Mouse (Mus musculus) E14TG2a.4 (cell line): ENCODE measurements around the gene C330021F23Rik.

Experiments used
- CTCF ChIP-seq: conservative IDR thresholded peaks from 2 replicates; pipeline ENCODE4 v1.5.1; 2014; ENCODE audit warnings: low read length
- POU5F1 ChIP-seq: IDR thresholded peaks from 2 replicates; pipeline ENCODE4 v1.6.1; 2014; ENCODE audit warnings: low read length, borderline replicate concordance

DNA sequence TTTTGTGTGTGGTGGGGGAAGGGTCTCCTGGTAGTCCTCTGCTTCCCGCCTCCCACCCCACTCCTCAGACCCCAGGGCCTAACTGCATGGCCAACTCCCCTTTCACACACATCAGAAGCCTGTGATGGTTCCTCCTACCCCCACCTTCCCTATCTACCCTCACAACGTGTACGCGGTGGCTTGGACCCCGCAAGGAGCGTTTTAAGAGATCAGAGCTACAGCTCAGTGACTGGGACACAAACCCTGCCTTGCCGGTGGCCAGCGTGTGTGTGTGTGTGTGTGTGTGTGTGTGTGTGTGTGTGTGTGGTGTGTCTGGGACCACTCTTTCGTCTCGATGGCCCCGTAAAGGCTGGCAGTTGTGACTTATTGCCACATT, 20.5 kb downstream of the C330021F23Rik start:
- TF ChIP-seq CTCF (no peak), POU5F1 (no peak)
